Mouse (Mus musculus) thymus, postnatal 10 days (tissue): ENCODE measurements around the gene Ccdc106.

Source experiments
- DNase-seq, 2 experiments: peaks; one replicate each; pipeline ENCODE4 v3.0.0; 2021; ENCODE audit warnings: low spot score in 2 of 2

Ccdc106 gene

GRCm38 (mm10) chr7:5015118-5016001, 5.0 kb upstream of the Ccdc106 start, which contains the start of gene Gm44973:
Gene Gm44973, plus strand, starts transcription at chr7:5015496.
- peak; percentile 96 to 97 for DNase-seq

- no peak for DNase-seq
Measured at GRCm38 (mm10) chr7:5016057-5016456, 4.3 kb upstream of the Ccdc106 start.

GRCm38 (mm10) chr7:5016920-5017319, 3.4 kb upstream of the Ccdc106 start:
- DNase-seq: no peak

GRCm38 (mm10) chr7:5017352-5017751, 3.0 kb upstream of the Ccdc106 start:
- peak; percentile 38 to 46 for DNase-seq

- DNase-seq: no peak
Measured at GRCm38 (mm10) chr7:5017931-5018330, 2.4 kb upstream of the Ccdc106 start.

GRCm38 (mm10) chr7:5019576-5019975, 777 bp upstream of the Ccdc106 start:
- DNase-seq: peak in 1 of 2 experiments; percentile 35

GRCm38 (mm10) chr7:5020685-5021084, 332 bp downstream of the Ccdc106 start:
- DNase-seq: no peak

- no peak for DNase-seq
Measured at GRCm38 (mm10) chr7:5021197-5021596, 844 bp downstream of the Ccdc106 start.

- no peak for DNase-seq
Measured at GRCm38 (mm10) chr7:5029543-5029942, 9.2 kb downstream of the Ccdc106 start.

GRCm38 (mm10) chr7:5029946-5030345, 9.6 kb downstream of the Ccdc106 start:
- no peak for DNase-seq

GRCm38 (mm10) chr7:5030554-5031275, 10.4 kb downstream of the Ccdc106 start:
- no peak for DNase-seq

GRCm38 (mm10) chr7:5031496-5031895, 11.1 kb downstream of the Ccdc106 start:
- no peak for DNase-seq

GRCm38 (mm10) chr7:5033818-5034217, 13.5 kb downstream of the Ccdc106 start, which contains the start of gene 4632433K11Rik:
Gene 4632433K11Rik, plus strand, starts transcription at chr7:5034118.
- no peak for DNase-seq

- DNase-seq: no peak
Measured at GRCm38 (mm10) chr7:5035628-5036027, 15.3 kb downstream of the Ccdc106 start.

GRCm38 (mm10) chr7:5036136-5036535, 15.8 kb downstream of the Ccdc106 start:
- DNase-seq: no peak

- DNase-seq: no peak
Measured at GRCm38 (mm10) chr7:5037026-5037425, 16.7 kb downstream of the Ccdc106 start.

GRCm38 (mm10) chr7:5037467-5037866, 17.1 kb downstream of the Ccdc106 start:
- no peak for DNase-seq

- DNase-seq: peak; percentile 91 to 92
Measured at GRCm38 (mm10) chr7:5038109-5038732, 17.9 kb downstream of the Ccdc106 start, which contains the start of gene Zfp784. Gene Zfp784, minus strand, starts transcription at chr7:5038446.

GRCm38 (mm10) chr7:5038940-5039339, 18.6 kb downstream of the Ccdc106 start:
- DNase-seq: no peak

- DNase-seq: no peak
Measured at GRCm38 (mm10) chr7:5044981-5045380, 24.6 kb downstream of the Ccdc106 start.

- no peak for DNase-seq
Measured at GRCm38 (mm10) chr7:5046112-5046511, 25.8 kb downstream of the Ccdc106 start.

GRCm38 (mm10) chr7:5047313-5047712, 27.0 kb downstream of the Ccdc106 start:
- no peak for DNase-seq
